Comparison of ENCODE assay signal across 22 mouse cellular contexts in genomic region chr7:111658579-111658978, GRCm38 (mm10).
A peak's percentile ranks its signal among the peaks of the same experiment; 100 is the strongest.
DNase-seq lines count a peak whose midpoint lies in the region; ATAC-seq and TF ChIP-seq lines count a peak whose summit lies in the region.
"Had no signal": no experiment of that assay in that cellular context is flagged by ENCODE, and none has a peak within 500 bp of the region (broad histone marks: within the 10 kb centered on the region; RNA-seq: fewer than 3 reads in every experiment).

No protein-coding gene starts in this region.

- no peaks in the 10 kb centered on the region for H3K9me3 ChIP-seq in embryonic facial prominence, embryonic 15.5 days (replicated peaks)
- H3K9me3 ChIP-seq in hindbrain, embryonic 10.5 days = no peaks in the 10 kb centered on the region
- H3K9me3 ChIP-seq: embryonic facial prominence, embryonic 13.5 days; heart, embryonic 10.5 days; intestine, embryonic 15.5 days had no signal

- no peaks in the 10 kb centered on the region for H3K36me3 ChIP-seq in embryonic facial prominence, embryonic 15.5 days
- no peaks in the 10 kb centered on the region for H3K36me3 ChIP-seq in hindbrain, embryonic 10.5 days
- H3K36me3 ChIP-seq: embryonic facial prominence, embryonic 13.5 days; heart, embryonic 10.5 days; intestine, embryonic 15.5 days had no signal

- DNase-seq in gastrocnemius, adult 2 months = no peak
- no peak for DNase-seq in gastrocnemius, postnatal 14 days
- DNase-seq in 3T3-L1 (ENCODE audit: low read depth, low spot score) = peak; percentile 5
- peak; percentile 56 for DNase-seq in NIH3T3 (ENCODE audit: low read depth)
- no peak for DNase-seq in retina, postnatal 1 day
- no peak for DNase-seq in hindbrain, embryonic 10.5 days (ENCODE audit: low spot score)
- DNase-seq: adrenal gland, adult 2 months; adrenal gland, postnatal 25 days; cerebellum, adult 2 months; cerebellum, postnatal 14 days; gastrocnemius, postnatal 36 days; heart, adult 18-20 months; heart, postnatal 10 days; kidney, adult 2 months had no signal

- H3K9ac ChIP-seq in embryonic facial prominence, embryonic 15.5 days = no peak overlapping the region
- H3K9ac ChIP-seq: embryonic facial prominence, embryonic 13.5 days; hindbrain, embryonic 14.5 days; intestine, embryonic 15.5 days had no signal

- H3K27me3 ChIP-seq in embryonic facial prominence, embryonic 15.5 days = no peaks in the 10 kb centered on the region
- no peaks in the 10 kb centered on the region for H3K27me3 ChIP-seq in hindbrain, embryonic 10.5 days (ENCODE audit: insufficient read depth, poor library complexity, severe bottlenecking)
- H3K27me3 ChIP-seq: embryonic facial prominence, embryonic 13.5 days; intestine, embryonic 15.5 days had no signal

- peak overlapping the region; percentile 57; the same call in 1 of the 2 replicates for H3K27ac ChIP-seq in gastrocnemius, adult 2 months
- no peak overlapping the region for H3K27ac ChIP-seq in embryonic facial prominence, embryonic 15.5 days (replicated peaks)
- H3K27ac ChIP-seq in hindbrain, embryonic 10.5 days = no peak overlapping the region
- H3K27ac ChIP-seq: embryonic facial prominence, embryonic 13.5 days; heart, embryonic 10.5 days; hindbrain, embryonic 14.5 days; intestine, embryonic 15.5 days had no signal

- ATAC-seq in embryonic facial prominence, embryonic 15.5 days (ENCODE audit: insufficient number of reproducible peaks, low FRiP score, low TSS enrichment, low read depth) = peak; percentile 27; the same call in 1 of the 2 replicates
- ATAC-seq: activated CD4-positive, CD25-positive, alpha-beta regulatory T cell, adult 4 months; forebrain, embryonic 16.5 days; intestine, embryonic 15.5 days had no signal

- WGBS in embryonic facial prominence, embryonic 15.5 days = 39% methylated on average over 4 of the region's 4 CpGs
- 89% methylated on average over 4 of the region's 4 CpGs for WGBS in hindbrain, embryonic 10.5 days

- peaks cover 20% of the 10 kb centered on the region for H3K4me1 ChIP-seq in embryonic facial prominence, embryonic 15.5 days
- H3K4me1 ChIP-seq in hindbrain, embryonic 10.5 days (replicated peaks) = peaks cover 8% of the 10 kb centered on the region; the same call in 1 of the 2 replicates

- TF ChIP-seq CTCF in gastrocnemius, adult 2 months (IDR thresholded peaks at IDR 0.05) = no peak

- intact Hi-C loops in gastrocnemius, adult 2 months (cut with DNase I) = no loop called here
- intact Hi-C loops in gastrocnemius, postnatal 14 days (cut with DNase I; ENCODE audit: low total_unique reads) = no loop called here

- H3K4me3 ChIP-seq in gastrocnemius, adult 2 months = no peak overlapping the region
- no peak overlapping the region for H3K4me3 ChIP-seq in embryonic facial prominence, embryonic 15.5 days (replicated peaks)
- no peak overlapping the region for H3K4me3 ChIP-seq in hindbrain, embryonic 10.5 days
- H3K4me3 ChIP-seq: embryonic facial prominence, embryonic 13.5 days; erythroblast, embryonic 14.5 days; heart, embryonic 10.5 days; intestine, embryonic 15.5 days had no signal

- no peak overlapping the region for H3K4me2 ChIP-seq in embryonic facial prominence, embryonic 15.5 days (replicated peaks)
- H3K4me2 ChIP-seq: embryonic facial prominence, embryonic 13.5 days; hindbrain, embryonic 14.5 days; intestine, embryonic 15.5 days had no signal

Comparison
In these comparisons a context has a peak if more than half of its experiments do, and no peak if none do; other contexts are left out.
1. DNase-seq: peak in 3T3-L1 (single experiment) and NIH3T3 (single experiment); none in gastrocnemius, adult 2 months (single experiment), gastrocnemius, postnatal 14 days (single experiment), retina, postnatal 1 day (single experiment) and hindbrain, embryonic 10.5 days (single experiment).